Mouse (Mus musculus) adipocyte (in vitro differentiated cells): ENCODE measurements at regions not wholly inside any gene's neighbourhood (a gene's known extent, or its start where the extent isn't known, plus 50 kb on each side); places are given as distances from the start of the nearest gene placed in this dataset.

Source experiments
- DNase-seq: peaks from one replicate; pipeline ENCODE4 v3.0.0-alpha.2; 2016; ENCODE audit warnings: low spot score

GRCm38 (mm10) chr8:98403645-98404032 is 1012.6 kb downstream of the Cdh8 start:
- no peak for DNase-seq

GRCm38 (mm10) chr8:98402852-98403644 is 1013.2 kb downstream of the Cdh8 start:
- DNase-seq, result peak; percentile 5

GRCm38 (mm10) chr8:98381815-98382214 is 1034.5 kb downstream of the Cdh8 start:
- DNase-seq, result no peak

- DNase-seq, result no peak
These were observed 1035.9 kb downstream of the Cdh8 start for GRCm38 (mm10) chr8:98380387-98380786.

- DNase-seq, result no peak
These were observed 1038.5 kb downstream of the Cdh8 start for GRCm38 (mm10) chr8:98377743-98378142.

GRCm38 (mm10) chr8:98372711-98373420 is 1043.4 kb downstream of the Cdh8 start:
- DNase-seq, result no peak

GRCm38 (mm10) chr8:98365378-98366095 is 1050.7 kb downstream of the Cdh8 start:
- no peak for DNase-seq

GRCm38 (mm10) chr8:98337279-98337678 is 1079.0 kb downstream of the Cdh8 start:
- no peak for DNase-seq

- DNase-seq, result no peak
These were observed 1106.8 kb downstream of the Cdh8 start for GRCm38 (mm10) chr8:98309405-98309990.

- DNase-seq, result no peak
These were observed 1121.3 kb downstream of the Cdh8 start for GRCm38 (mm10) chr8:98294975-98295374.

- no peak for DNase-seq
These were observed 1156.0 kb downstream of the Cdh8 start for GRCm38 (mm10) chr8:98260281-98260680.

- no peak for DNase-seq
These were observed 1172.8 kb downstream of the Cdh8 start for GRCm38 (mm10) chr8:98243328-98243926.

GRCm38 (mm10) chr8:98214019-98214418 is 1202.3 kb downstream of the Cdh8 start:
- no peak for DNase-seq
